Mouse (Mus musculus): ENCODE results near the gene Suz12. TPM values are rescaled to one million over a fixed set of nuclear protein-coding genes. Genes with fewer than 3 reads are reported as not detected.

Suz12 gene
- polyA plus RNA-seq, 1 experiment from 2014 or later = 33.0 TPM

GRCm38 (mm10) chr11:80080381-80080825 is 87.5 kb downstream of the Suz12 start:
- under 1% methylated on average over 32 of the region's 32 CpGs for WGBS
- Histone ChIP-seq H3K4me1 (peaks cover 16% of the 10 kb centered on the region), H3K9ac (replicated peaks) (peak overlapping the region; percentile 93), H3K36me3 (no peaks in the 10 kb centered on the region), H3K27me3 (no peaks in the 10 kb centered on the region), H3K4me3 (peak overlapping the region; percentile 94), H3K27ac (replicated peaks) (peak overlapping the region; percentile 86), H3K4me2 (replicated peaks) (peak overlapping the region; percentile 81), H3K9me3 (no peaks in the 10 kb centered on the region)
- ATAC-seq (ENCODE audit: low FRiP score, low read depth) = peak; percentile 82

GRCm38 (mm10) chr11:80080826-80081728 is 88.2 kb downstream of the Suz12 start, which contains the start of gene Crlf3:
Gene Crlf3 (minus strand): TSS chr11:80080991.
- Histone ChIP-seq H3K4me3 (peak within 1 kb of the TSS; percentile 94), H3K4me2 (replicated peaks) (peak within 1 kb of the TSS; percentile 81), H3K36me3 (no peaks in the 10 kb centered on the region), H3K27ac (replicated peaks) (peak within 1 kb of the TSS; percentile 86), H3K9me3 (no peaks in the 10 kb centered on the region), H3K27me3 (no peaks in the 10 kb centered on the region), H3K4me1 (peaks cover 16% of the 10 kb centered on the region), H3K9ac (replicated peaks) (peak within 1 kb of the TSS; percentile 93)
- ATAC-seq (ENCODE audit: low FRiP score, low read depth) = peak; percentile 94
- 9% methylated on average over 55 of the region's 55 CpGs for WGBS

- Histone ChIP-seq H3K27me3 (no peaks in the 10 kb centered on the region), H3K27ac (replicated peaks) (no peak overlapping the region), H3K4me2 (replicated peaks) (no peak overlapping the region), H3K9ac (replicated peaks) (no peak overlapping the region), H3K36me3 (no peaks in the 10 kb centered on the region), H3K4me1 (peaks cover 16% of the 10 kb centered on the region), H3K4me3 (no peak overlapping the region), H3K9me3 (no peaks in the 10 kb centered on the region)
- no peak for ATAC-seq (ENCODE audit: low FRiP score, low read depth)
- 84% methylated on average over 7 of the region's 7 CpGs for WGBS
Observed at GRCm38 (mm10) chr11:80081786-80082319, 88.9 kb downstream of the Suz12 start.

Other genes with a start within 250 kb of the Suz12 start
- 60.2 and 66.8 TPM in 2 replicates for gene Utp6, start 30.7 kb upstream of the Suz12 start, polyA plus RNA-seq (2016; fragmentation: Nextera tagmentation; extraction: Ambion mirVana)
- 22.6 and 24.6 TPM in 2 replicates for gene Crlf3, start 87.9 kb downstream of the Suz12 start, polyA plus RNA-seq (2016; fragmentation: Nextera tagmentation; extraction: Ambion mirVana)
- 13.8 and 14.5 TPM in 2 replicates for gene Atad5, start 96.3 kb downstream of the Suz12 start, polyA plus RNA-seq (2016; fragmentation: Nextera tagmentation; extraction: Ambion mirVana)
- gene Tefm, start 149.1 kb downstream of the Suz12 start, polyA plus RNA-seq (2016; fragmentation: Nextera tagmentation; extraction: Ambion mirVana) = 31.6 and 33.2 TPM in 2 replicates
- 1.6 and 2.7 TPM in 2 replicates for gene Adap2, start 161.0 kb downstream of the Suz12 start, polyA plus RNA-seq (2016; fragmentation: Nextera tagmentation; extraction: Ambion mirVana)
- gene Rnf135, start 190.7 kb downstream of the Suz12 start, polyA plus RNA-seq (2016; fragmentation: Nextera tagmentation; extraction: Ambion mirVana) = 3.0 and 4.5 TPM in 2 replicates
- 70.3 and 71.0 TPM in 2 replicates for gene Rhot1, start 215.9 kb downstream of the Suz12 start, polyA plus RNA-seq (2016; fragmentation: Nextera tagmentation; extraction: Ambion mirVana)

Data from midbrain, embryonic 12.5 days (tissue).